Mouse (Mus musculus): Measurements from ENCODE around the gene Gm13287. TPM values are rescaled to one million over a fixed set of nuclear protein-coding genes. Genes with fewer than 3 reads are reported as not detected.

Gm13287 gene
- polyA plus RNA-seq (2017; shearing (Covaris generic)): not detected

DNA sequence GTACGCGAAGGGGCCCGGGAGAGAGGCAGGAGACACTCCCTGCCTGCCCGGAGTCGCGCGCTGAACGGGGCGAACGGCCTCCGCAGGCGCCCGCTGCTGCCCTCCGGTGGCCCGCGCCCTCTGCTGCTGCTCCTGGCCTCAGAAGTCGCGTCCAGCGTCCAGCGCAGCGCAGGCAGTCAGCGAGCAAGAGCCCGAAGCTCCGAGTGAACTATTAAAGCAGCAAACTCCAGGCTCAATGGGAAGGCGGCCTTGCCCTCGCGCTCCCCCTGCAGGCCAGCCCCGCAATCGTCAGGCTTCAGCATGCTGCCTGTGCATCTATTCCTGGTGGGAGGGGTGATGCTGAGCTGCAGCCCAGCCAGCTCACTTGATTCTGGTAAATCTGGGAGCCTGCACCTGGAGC, at the start of gene Gm13287:
Gene Gm13287 (plus strand): TSS at position 301 of the 400 bp plus-strand sequence.

GRCm38 (mm10) chr4:88754818-88755340, 48.2 kb upstream of the Gm13287 start, which contains the start of gene Gm13271:
Gm13271 (plus strand) TSS chr4:88754868.

DNA sequence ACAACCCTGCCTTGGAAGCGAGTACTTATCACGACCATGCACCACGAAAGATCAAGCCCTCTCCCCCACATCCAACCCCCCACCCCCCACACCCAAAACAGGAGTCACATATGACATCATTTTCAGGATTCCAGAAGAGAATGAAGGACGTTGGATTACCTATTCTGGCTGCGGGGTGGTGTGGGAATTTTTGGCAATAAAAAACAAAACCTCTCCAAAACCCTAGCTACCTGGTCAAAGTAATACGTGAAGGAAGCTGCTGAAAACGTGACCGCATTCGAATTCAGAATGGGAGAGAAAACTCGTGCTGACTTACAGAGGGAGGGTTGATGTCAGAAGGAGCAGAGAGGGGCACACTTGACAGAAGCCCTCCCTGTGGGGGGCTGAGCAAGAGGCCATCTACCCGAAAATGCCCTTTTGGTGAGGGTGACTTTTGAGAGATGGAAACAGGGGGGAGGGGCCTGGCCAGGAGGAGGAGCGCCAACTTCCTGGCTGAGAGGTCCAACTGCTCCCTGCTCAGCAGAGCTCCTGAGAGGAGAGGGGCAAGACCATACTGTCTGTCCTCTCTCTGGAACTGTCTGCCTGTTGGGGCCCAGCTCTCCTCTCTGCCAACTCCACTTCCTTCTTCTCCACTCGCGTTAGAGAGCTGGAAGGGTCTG, 43.3 kb upstream of the Gm13287 start, which contains the start of gene Gm13283:
Gene Gm13283 (plus strand): TSS at position 510 of the 659 bp plus-strand sequence.

GRCm38 (mm10) chr4:88773534-88773933, 29.5 kb upstream of the Gm13287 start, which contains the start of gene Gm13290:
Gm13290 (plus strand) TSS chr4:88773834.

DNA sequence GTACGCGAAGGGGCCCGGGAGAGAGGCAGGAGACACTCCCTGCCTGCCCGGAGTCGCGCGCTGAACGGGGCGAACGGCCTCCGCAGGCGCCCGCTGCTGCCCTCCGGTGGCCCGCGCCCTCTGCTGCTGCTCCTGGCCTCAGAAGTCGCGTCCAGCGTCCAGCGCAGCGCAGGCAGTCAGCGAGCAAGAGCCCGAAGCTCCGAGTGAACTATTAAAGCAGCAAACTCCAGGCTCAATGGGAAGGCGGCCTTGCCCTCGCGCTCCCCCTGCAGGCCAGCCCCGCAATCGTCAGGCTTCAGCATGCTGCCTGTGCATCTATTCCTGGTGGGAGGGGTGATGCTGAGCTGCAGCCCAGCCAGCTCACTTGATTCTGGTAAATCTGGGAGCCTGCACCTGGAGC, 26.4 kb upstream of the Gm13287 start, which contains the start of gene Gm13289:
Gene Gm13289 (plus strand): TSS at position 301 of the 400 bp plus-strand sequence.

GRCm38 (mm10) chr4:88779550-88779949, 23.5 kb upstream of the Gm13287 start, which contains the start of gene Gm13272:
Gm13272 (plus strand) TSS chr4:88779850.

GRCm38 (mm10) chr4:88781831-88782230, 21.2 kb upstream of the Gm13287 start, which contains the start of gene Ifnz:
Ifnz (plus strand) TSS chr4:88782131.

GRCm38 (mm10) chr4:88785409-88785808, 17.6 kb upstream of the Gm13287 start, which contains the start of gene Gm13276:
Gm13276 (plus strand) TSS chr4:88785709.

DNA sequence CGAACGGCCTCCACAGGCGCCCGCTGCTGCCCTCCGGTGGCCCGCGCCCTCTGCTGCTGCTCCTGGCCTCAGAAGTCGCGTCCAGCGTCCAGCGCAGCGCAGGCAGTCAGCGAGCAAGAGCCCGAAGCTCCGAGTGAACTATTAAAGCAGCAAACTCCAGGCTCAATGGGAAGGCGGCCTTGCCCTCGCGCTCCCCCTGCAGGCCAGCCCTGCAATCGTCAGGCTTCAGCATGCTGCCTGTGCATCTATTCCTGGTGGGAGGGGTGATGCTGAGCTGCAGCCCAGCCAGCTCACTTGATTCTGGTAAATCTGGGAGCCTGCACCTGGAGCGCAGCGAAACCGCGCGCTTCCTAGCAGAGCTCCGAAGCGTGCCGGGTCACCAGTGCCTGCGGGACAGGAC, 14.7 kb upstream of the Gm13287 start, which contains the start of gene Gm13277:
Gene Gm13277 (plus strand): TSS at position 231 of the 400 bp plus-strand sequence.

DNA sequence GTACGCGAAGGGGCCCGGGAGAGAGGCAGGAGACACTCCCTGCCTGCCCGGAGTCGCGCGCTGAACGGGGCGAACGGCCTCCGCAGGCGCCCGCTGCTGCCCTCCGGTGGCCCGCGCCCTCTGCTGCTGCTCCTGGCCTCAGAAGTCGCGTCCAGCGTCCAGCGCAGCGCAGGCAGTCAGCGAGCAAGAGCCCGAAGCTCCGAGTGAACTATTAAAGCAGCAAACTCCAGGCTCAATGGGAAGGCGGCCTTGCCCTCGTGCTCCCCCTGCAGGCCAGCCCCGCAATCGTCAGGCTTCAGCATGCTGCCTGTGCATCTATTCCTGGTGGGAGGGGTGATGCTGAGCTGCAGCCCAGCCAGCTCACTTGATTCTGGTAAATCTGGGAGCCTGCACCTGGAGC, 11.8 kb upstream of the Gm13287 start, which contains the start of gene Gm13278:
Gene Gm13278 (plus strand): TSS at position 301 of the 400 bp plus-strand sequence.

DNA sequence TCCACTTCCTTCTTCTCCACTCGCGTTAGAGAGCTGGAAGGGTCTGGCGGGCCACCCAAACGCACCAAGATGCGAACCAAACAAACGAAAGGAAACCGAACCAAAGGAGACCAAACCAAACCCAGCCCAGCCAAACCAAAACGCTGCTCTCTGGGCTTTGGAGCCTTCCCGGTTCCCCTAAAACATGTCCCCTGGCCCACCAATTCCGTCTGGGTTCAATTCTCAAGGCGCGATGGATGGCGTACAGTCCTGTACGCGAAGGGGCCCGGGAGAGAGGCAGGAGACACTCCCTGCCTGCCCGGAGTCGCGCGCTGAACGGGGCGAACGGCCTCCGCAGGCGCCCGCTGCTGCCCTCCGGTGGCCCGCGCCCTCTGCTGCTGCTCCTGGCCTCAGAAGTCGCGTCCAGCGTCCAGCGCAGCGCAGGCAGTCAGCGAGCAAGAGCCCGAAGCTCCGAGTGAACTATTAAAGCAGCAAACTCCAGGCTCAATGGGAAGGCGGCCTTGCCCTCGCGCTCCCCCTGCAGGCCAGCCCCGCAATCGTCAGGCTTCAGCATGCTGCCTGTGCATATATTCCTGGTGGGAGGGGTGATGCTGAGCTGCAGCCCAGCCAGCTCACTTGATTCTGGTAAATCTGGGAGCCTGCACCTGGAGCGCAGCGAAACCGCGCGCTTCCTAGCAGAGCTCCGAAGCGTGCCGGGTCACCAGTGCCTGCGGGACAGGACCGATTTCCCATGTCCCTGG, 8.9 kb upstream of the Gm13287 start, which contains the start of gene Gm13275:
Gene Gm13275 (plus strand): TSS at position 552 of the 740 bp plus-strand sequence.

DNA sequence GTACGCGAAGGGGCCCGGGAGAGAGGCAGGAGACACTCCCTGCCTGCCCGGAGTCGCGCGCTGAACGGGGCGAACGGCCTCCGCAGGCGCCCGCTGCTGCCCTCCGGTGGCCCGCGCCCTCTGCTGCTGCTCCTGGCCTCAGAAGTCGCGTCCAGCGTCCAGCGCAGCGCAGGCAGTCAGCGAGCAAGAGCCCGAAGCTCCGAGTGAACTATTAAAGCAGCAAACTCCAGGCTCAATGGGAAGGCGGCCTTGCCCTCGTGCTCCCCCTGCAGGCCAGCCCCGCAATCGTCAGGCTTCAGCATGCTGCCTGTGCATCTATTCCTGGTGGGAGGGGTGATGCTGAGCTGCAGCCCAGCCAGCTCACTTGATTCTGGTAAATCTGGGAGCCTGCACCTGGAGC, 6.0 kb upstream of the Gm13287 start, which contains the start of gene Gm13279:
Gene Gm13279 (plus strand): TSS at position 301 of the 400 bp plus-strand sequence.

GRCm38 (mm10) chr4:88799365-88799764, 3.7 kb upstream of the Gm13287 start, which contains the start of gene Gm13285:
Gm13285 (plus strand) TSS chr4:88799665.

GRCm38 (mm10) chr4:88805231-88805630, 2.2 kb downstream of the Gm13287 start, which contains the start of gene Gm13288:
Gm13288 (plus strand) TSS chr4:88805531.

GRCm38 (mm10) chr4:88815928-88816327, 12.9 kb downstream of the Gm13287 start, which contains the start of gene Ifna7:
Ifna7 (plus strand) TSS chr4:88816228.

DNA sequence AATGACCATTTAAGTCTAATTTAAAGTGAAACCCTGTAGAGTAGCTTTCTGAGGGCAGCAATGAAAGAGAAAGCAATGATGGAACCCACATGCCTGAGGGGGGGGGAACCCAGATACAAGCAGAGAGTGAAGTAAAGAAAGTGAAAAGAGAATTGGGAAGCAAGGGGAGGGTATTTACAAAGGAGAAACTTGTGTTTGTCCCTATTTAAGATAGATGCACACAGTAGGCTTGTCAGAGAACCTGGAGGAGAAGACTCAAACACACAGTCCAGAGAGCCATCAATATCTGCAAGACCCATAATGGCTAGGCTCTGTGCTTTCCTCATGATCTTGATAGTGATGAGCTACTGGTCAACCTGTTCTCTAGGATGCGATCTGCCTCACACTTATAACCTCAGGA, 16.6 kb downstream of the Gm13287 start, which contains the start of gene Ifna11:
Gene Ifna11 (plus strand): TSS at position 301 of the 400 bp plus-strand sequence.

GRCm38 (mm10) chr4:88827116-88827515, 24.1 kb downstream of the Gm13287 start, which contains the start of gene Ifna6:
Ifna6 (plus strand) TSS chr4:88827416.

GRCm38 (mm10) chr4:88835225-88835624, 32.2 kb downstream of the Gm13287 start, which contains the start of gene Ifna5:
Ifna5 (plus strand) TSS chr4:88835525.

DNA sequence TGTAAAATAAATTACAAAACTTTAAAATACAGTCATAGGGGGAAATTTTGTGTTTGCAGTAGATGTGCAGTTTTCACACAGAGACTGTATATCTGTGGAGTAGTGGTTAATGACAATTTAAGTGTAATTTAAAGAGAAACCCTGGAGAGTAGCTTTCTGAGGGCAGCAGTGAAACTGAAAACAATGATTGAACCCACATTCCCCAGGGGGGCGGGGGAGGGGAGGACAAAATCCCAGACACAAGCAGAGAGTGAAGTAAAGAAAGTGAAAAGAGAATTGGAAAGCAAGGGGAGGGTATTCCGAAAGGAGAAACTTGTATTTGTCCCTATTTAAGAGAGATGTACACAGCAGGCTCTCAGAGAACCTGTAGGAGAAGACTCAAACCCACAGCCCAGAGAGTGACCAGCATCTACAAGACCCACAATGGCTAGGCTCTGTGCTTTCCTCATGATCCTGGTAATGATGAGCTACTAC, 38.4 kb downstream of the Gm13287 start, which contains the start of gene Ifna4:
Gene Ifna4 (plus strand): TSS at position 424 of the 474 bp plus-strand sequence.

DNA sequence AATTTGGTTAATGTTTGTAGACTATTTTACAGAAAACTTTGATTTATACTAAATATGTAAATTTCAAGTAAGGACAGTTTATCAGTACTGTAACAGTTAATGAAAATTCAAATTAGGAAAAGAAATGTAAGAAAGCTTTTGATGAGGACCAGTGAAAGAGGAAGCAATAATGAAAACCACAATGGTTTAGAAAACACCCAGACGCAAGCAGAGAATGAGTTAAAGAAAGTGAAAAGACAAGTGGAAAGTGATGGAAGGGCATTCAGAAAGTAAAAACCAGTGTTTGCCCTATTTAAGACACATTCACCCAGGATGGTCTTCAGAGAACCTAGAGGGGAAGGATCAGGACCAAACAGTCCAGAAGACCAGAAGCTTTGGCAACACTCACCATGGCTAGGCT, 46.6 kb downstream of the Gm13287 start, which contains the start of gene Ifna1:
Gene Ifna1 (plus strand): TSS at position 390 of the 400 bp plus-strand sequence.

Data from CD4-positive, CD25-positive, alpha-beta regulatory T cell (primary cell).